Mouse (Mus musculus) myocyte (in vitro differentiated cells): Measurements from ENCODE around the gene Cdkn1b. TPM values are rescaled to one million over a fixed set of nuclear protein-coding genes. Genes with fewer than 3 reads are reported as not detected.

Source experiments
- H3K27me3 ChIP-seq: one replicate; pipeline ENCODE4 v1.6.1; 2011; ENCODE audit not compliant: control insufficient read depth, insufficient read depth, insufficient read length
- H3K36me3 ChIP-seq: one replicate; pipeline ENCODE4 v1.6.1; 2011; ENCODE audit not compliant: control insufficient read depth, insufficient read depth
- H3K4me2 ChIP-seq: one replicate; pipeline ENCODE4 v1.6.1; 2011; ENCODE audit warnings: low read depth, control low read depth
- H3K4me3 ChIP-seq: one replicate; pipeline ENCODE4 v1.5.1; 2011; ENCODE audit warnings: mild to moderate bottlenecking, control low read depth, moderate library complexity
- H3K79me2 ChIP-seq: one replicate; pipeline ENCODE4 v1.6.1; 2011; ENCODE audit not compliant: control insufficient read depth, insufficient read depth
- H3ac ChIP-seq: one replicate; pipeline ENCODE4 v1.6.1; 2011; ENCODE audit not compliant: control insufficient read depth, insufficient read length
- CEBPB ChIP-seq: IDR thresholded peaks from 2 replicates; pipeline ENCODE4 v1.6.1; 2011; ENCODE audit warnings: mild to moderate bottlenecking, moderate library complexity; ENCODE audit not compliant: poor library complexity, insufficient read depth, severe bottlenecking
- E2F4 ChIP-seq: IDR thresholded peaks from one replicate; pipeline ENCODE4 v1.6.1; 2011; ENCODE audit warnings: mild to moderate bottlenecking, control low read depth, moderate library complexity; ENCODE audit not compliant: insufficient read depth
- MAX ChIP-seq: IDR thresholded peaks from one replicate; pipeline ENCODE4 v1.6.1; 2011; ENCODE audit warnings: low read depth, mild to moderate bottlenecking, control low read depth
- MYOD1 ChIP-seq, 3 experiments: IDR thresholded peaks; one replicate each; pipeline ENCODE4 v1.6.1; 2011; ENCODE audit warnings: control low read depth in 2 of 3, low read depth in 2 of 3, mild to moderate bottlenecking in 2 of 3, moderate library complexity in 1 of 3; ENCODE audit not compliant: insufficient read length in 2 of 3, control insufficient read depth in 1 of 3
- MYOG ChIP-seq, 3 experiments: IDR thresholded peaks; one replicate each; pipeline ENCODE4 v1.6.1; 2011; ENCODE audit warnings: control low read depth in 2 of 3, low read depth in 2 of 3, mild to moderate bottlenecking in 2 of 3; ENCODE audit not compliant: insufficient read length in 2 of 3, control insufficient read depth in 1 of 3, insufficient read depth in 1 of 3
- POLR2A ChIP-seq: IDR thresholded peaks from one replicate; pipeline ENCODE4 v1.6.1; 2011; ENCODE audit warnings: low read depth, mild to moderate bottlenecking, control low read depth, moderate library complexity; ENCODE audit not compliant: insufficient read length
- POLR2AphosphoS2 ChIP-seq: IDR thresholded peaks from one replicate; pipeline ENCODE4 v1.6.1; 2011; ENCODE audit warnings: low read depth, control low read depth; ENCODE audit not compliant: insufficient read length
- REST ChIP-seq: IDR thresholded peaks from one replicate; pipeline ENCODE4 v1.6.1; 2011; ENCODE audit warnings: mild to moderate bottlenecking, control low read depth, moderate library complexity; ENCODE audit not compliant: insufficient read depth, insufficient read length
- SRF ChIP-seq: IDR thresholded peaks from one replicate; pipeline ENCODE4 v1.6.1; 2011; ENCODE audit warnings: low read depth; ENCODE audit not compliant: control insufficient read depth, insufficient read length
- TCF12 ChIP-seq: IDR thresholded peaks from one replicate; pipeline ENCODE4 v1.6.1; 2011; ENCODE audit warnings: mild to moderate bottlenecking, control low read depth; ENCODE audit not compliant: poor library complexity, insufficient read depth, severe bottlenecking
- TCF3 ChIP-seq: IDR thresholded peaks from one replicate; pipeline ENCODE4 v1.6.1; 2011; ENCODE audit warnings: low read depth, control low read depth; ENCODE audit not compliant: insufficient read length
- USF1 ChIP-seq: IDR thresholded peaks from one replicate; pipeline ENCODE4 v1.6.1; 2011; ENCODE audit warnings: low read depth, mild to moderate bottlenecking, control low read depth, moderate library complexity
- polyA plus RNA-seq: library from polyadenylated mRNA; unstranded; fragments of >200 nt; fragmentation: generic; extraction: Trizol; gene quantifications from one replicate; pipeline ENCODE4 v1.2.1, GENCODE M21; 2012; ENCODE audit warnings: missing spikeins

Cdkn1b gene
- polyA plus RNA-seq, 1 experiment, result 27.7 TPM

DNA sequence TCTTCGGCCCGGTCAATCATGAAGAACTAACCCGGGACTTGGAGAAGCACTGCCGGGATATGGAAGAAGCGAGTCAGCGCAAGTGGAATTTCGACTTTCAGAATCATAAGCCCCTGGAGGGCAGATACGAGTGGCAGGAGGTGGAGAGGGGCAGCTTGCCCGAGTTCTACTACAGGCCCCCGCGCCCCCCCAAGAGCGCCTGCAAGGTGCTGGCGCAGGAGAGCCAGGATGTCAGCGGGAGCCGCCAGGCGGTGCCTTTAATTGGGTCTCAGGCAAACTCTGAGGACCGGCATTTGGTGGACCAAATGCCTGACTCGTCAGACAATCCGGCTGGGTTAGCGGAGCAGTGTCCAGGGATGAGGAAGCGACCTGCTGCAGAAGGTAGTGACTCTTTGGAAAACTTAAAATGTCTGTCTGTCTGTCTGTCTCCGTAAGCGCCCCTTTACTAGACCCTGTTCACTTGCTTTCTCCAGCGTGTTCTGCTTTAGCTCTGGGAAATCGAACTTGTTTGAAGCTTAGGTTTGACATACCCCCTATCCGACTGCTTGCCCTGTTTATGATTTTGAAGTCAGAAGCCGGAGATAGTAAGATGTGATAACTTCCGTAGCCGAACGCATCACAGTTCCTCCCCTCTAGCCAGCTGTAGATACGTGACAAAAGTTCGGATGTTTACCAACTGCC is 953 bp downstream of the Cdkn1b start:
- Histone ChIP-seq H3K36me3 (peaks cover 11% of the 10 kb centered on the region), H3K4me2 (peak overlapping the region; percentile 58), H3K27me3 (no peaks in the 10 kb centered on the region), H3K79me2 (peaks cover 57% of the 10 kb centered on the region), H3ac (peak overlapping the region; percentile 93), H3K4me3 (peak overlapping the region; percentile 100)
- TF ChIP-seq MYOD1 (IDR thresholded peaks at IDR 0.05; ENCODE audit: control insufficient read depth in 1 of 3, insufficient read length in 2 of 3, low read depth in 2 of 3), result no peak
- no peak for TF ChIP-seq CEBPB
- no peak for TF ChIP-seq TCF12
- TF ChIP-seq REST, result no peak
- no peak for TF ChIP-seq MYOG (IDR thresholded peaks at IDR 0.05; ENCODE audit: control insufficient read depth in 1 of 3, insufficient read depth in 1 of 3, insufficient read length in 2 of 3, low read depth in 2 of 3)
- TF ChIP-seq USF1, result no peak
- TF ChIP-seq MAX, result no peak
- no peak for TF ChIP-seq POLR2A
- no peak for TF ChIP-seq E2F4
- TF ChIP-seq TCF3, result no peak
- TF ChIP-seq SRF, result no peak
- no peak for TF ChIP-seq POLR2AphosphoS2

DNA sequence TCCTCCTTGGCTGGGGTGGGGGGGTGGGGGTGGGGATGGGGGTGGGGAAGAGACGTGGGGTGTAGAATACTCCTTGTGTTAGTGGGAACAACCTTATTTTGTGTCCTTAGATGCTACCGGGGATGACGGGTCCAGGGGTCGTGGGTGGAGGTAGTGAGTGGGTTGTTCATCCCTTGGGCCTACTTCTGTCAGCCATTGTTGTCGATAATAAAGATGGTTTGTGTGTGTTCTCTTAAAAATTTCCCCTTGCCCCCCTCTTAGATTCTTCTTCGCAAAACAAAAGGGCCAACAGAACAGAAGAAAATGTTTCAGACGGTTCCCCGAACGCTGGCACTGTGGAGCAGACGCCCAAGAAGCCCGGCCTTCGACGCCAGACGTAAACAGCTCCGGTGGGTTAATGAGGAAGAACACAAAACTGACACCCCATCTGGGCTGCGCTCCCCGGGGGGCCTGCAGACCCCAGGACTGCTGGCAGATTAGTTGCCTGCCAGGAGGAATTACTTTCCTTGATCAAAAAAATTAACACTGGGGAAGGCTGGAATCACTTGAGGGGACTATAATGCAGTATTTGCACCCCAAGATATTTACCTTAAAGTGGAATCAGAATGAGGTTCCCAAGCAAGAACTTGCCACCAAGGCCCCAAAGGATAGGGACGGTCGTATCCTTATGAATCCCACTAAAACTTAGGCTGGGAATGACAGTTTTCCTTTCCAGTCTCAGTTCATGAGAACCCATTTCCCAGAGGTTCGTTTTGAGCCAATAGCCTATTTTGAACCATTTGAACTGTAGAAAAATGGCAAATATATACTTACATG is 1.7 kb downstream of the Cdkn1b start:
- Histone ChIP-seq H3K4me2 (peak overlapping the region; percentile 98), H3K36me3 (peaks cover 11% of the 10 kb centered on the region), H3ac (peak overlapping the region; percentile 93), H3K79me2 (peaks cover 59% of the 10 kb centered on the region), H3K4me3 (peak overlapping the region; percentile 100), H3K27me3 (no peaks in the 10 kb centered on the region)
- no peak for TF ChIP-seq SRF
- no peak for TF ChIP-seq TCF12
- peak; percentile 10 for TF ChIP-seq POLR2A
- TF ChIP-seq MYOD1 (IDR thresholded peaks at IDR 0.05; ENCODE audit: control insufficient read depth in 1 of 3, insufficient read length in 2 of 3, low read depth in 2 of 3), result no peak
- no peak for TF ChIP-seq CEBPB
- no peak for TF ChIP-seq E2F4
- no peak for TF ChIP-seq MAX
- no peak for TF ChIP-seq REST

DNA sequence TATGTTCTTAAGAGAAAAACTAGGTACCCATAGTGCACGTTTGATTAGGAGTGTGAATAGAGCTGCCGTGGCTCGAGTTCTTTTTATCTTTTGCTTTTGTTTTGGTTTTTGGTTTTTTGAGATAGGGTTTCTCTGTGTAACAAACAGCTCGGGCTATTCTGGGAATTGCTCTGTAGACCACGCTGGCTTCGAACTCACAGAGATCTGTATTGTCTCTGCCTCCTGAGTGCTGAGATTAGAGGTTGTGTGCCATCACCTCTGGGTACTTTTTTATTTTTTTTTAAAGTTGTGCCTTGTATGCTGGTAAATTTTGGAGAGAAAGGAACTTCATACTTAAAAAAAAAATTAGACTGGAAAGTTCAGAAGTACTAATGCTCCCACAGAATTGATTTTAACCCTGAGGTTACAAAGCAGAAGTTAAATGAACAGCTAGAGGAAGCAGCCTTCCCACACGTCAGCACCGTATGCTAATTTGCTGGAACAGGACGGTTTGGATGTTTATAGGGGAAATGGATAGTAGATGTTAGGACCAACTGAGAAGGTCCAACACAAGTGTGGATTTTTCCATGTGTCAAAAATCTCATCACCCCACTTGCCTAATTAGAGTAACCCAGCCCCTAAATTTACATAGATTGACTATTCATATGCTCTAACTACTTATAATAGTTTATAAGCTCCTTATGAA is 2.5 kb downstream of the Cdkn1b start:
- TF ChIP-seq TCF3, result no peak
- TF ChIP-seq POLR2A, result no peak
- no peak for TF ChIP-seq MYOG (IDR thresholded peaks at IDR 0.05; ENCODE audit: control insufficient read depth in 1 of 3, insufficient read depth in 1 of 3, insufficient read length in 2 of 3, low read depth in 2 of 3)
- no peak for TF ChIP-seq MAX
- TF ChIP-seq SRF, result no peak
- TF ChIP-seq USF1, result no peak
- TF ChIP-seq CEBPB, result no peak
- Histone ChIP-seq H3K36me3 (peaks cover 11% of the 10 kb centered on the region), H3K4me2 (peak overlapping the region; percentile 98), H3K79me2 (peaks cover 59% of the 10 kb centered on the region), H3K27me3 (no peaks in the 10 kb centered on the region), H3K4me3 (peak overlapping the region; percentile 100), H3ac (peak overlapping the region; percentile 93)

DNA sequence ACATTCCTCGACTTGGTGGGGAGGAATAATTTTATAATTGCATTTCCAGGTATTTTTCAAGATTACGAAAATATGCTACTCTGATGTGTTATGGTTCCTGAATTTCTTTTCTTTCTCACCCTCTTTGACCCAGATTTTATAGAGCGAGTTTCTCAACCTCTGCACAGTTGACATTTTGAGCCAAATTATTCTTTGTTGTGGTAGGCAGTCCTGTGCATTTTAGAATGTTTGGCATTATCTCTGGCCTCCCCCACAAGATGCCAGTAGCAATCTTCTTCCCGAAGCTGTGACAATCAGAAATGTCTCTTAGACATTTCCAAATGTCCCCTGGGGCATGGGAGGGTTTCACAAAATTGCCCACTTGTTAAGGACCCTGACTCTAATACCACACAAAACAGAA is 3.5 kb downstream of the Cdkn1b start:
- Histone ChIP-seq H3K27me3 (no peaks in the 10 kb centered on the region), H3K36me3 (peaks cover 11% of the 10 kb centered on the region), H3K4me3 (peak overlapping the region; percentile 100), H3K4me2 (peak overlapping the region; percentile 98), H3ac (no peak overlapping the region), H3K79me2 (peaks cover 59% of the 10 kb centered on the region)
- TF ChIP-seq TCF3 (no peak), MAX (no peak), REST (no peak), MYOG (IDR thresholded peaks at IDR 0.05; ENCODE audit: control insufficient read depth in 1 of 3, insufficient read depth in 1 of 3, insufficient read length in 2 of 3, low read depth in 2 of 3) (no peak), SRF (no peak)

DNA sequence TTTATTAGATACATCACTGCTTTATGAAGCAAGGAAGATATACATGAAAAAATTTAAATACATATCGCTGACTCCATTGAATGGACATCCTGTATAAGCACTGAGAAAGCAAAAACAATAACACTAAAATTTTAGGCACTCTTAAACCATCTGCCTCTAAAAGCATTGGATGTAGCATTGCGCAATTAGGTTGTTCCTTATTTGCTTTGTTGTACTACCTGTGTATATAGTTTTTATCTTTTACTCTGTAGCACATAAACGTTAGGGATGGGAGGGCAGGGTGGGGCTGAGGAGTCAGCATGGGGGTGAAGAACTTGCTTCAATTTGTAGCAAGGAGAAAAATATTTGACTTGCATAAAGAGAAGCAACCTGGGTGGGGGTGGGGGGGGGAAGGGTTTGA is 4.1 kb downstream of the Cdkn1b start:
- H3K4me2 ChIP-seq, result peak overlapping the region; percentile 98
- H3K36me3 ChIP-seq, result peaks cover 11% of the 10 kb centered on the region
- no peak overlapping the region for H3ac ChIP-seq
- peak overlapping the region; percentile 100 for H3K4me3 ChIP-seq
- no peaks in the 10 kb centered on the region for H3K27me3 ChIP-seq
- H3K79me2 ChIP-seq, result peaks cover 62% of the 10 kb centered on the region
- TF ChIP-seq CEBPB (peak; percentile 91), MYOG (IDR thresholded peaks at IDR 0.05; ENCODE audit: control insufficient read depth in 1 of 3, insufficient read depth in 1 of 3, insufficient read length in 2 of 3, low read depth in 2 of 3) (no peak), MAX (no peak)
